Mouse (Mus musculus) ES-Bruce4 (cell line): ENCODE results near the gene Scd3.
"Not testable (repeated sequence)": the region's sequence is repeated elsewhere in the genome, so short reads cannot be mapped to it uniquely, and the experiment has no call there.

Experiments
- CTCF ChIP-seq: IDR thresholded peaks from one replicate; pipeline ENCODE4 v1.8.1; 2011; ENCODE audit warnings: low read depth, low read length
- EP300 ChIP-seq: IDR thresholded peaks from 2 replicates; pipeline ENCODE4 v1.6.1; 2011; ENCODE audit warnings: low read depth, low read length; ENCODE audit not compliant: insufficient read depth
- POLR2A ChIP-seq: IDR thresholded peaks from one replicate; pipeline ENCODE4 v1.8.1; 2011; ENCODE audit warnings: low read length; ENCODE audit not compliant: insufficient read depth

DNA sequence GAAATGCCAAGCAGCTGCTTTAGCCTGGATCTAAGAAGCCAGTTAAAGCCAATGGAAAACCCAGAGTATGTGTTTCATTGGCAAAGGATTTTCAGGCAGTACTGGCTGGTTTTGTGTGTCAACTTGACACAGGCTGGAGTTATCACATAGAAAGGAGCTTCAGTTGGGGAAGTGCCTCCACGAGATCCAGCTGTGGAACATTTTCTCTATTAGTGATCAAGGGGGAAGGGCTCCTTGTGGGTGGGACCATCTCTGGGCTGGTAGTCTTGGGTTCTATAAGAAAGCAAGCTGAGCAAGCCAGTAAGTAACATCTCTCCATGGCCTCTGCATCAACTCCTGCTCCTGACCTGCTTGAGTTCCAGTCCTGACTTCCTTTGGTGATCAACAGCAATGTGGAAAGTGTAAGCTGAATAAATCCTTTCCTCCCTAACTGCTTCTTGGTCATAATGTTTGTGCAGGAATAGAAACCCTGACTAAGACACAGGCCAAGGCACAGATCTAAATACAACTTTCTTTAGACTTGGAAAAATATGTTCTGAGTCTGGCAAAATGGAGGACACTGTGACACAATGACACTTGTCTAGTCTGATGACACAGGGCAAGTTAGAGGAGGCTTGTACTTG, 78.9 kb downstream of the Scd3 start:
- not testable (repeated sequence) for TF ChIP-seq CTCF, EP300, POLR2A
